Mouse (Mus musculus) embryonic facial prominence, embryonic 12.5 days (tissue): ENCODE results near the gene Slc35c1. TPM values are rescaled to one million over a fixed set of nuclear protein-coding genes. Genes with fewer than 3 reads are reported as not detected.

Experiments
- ATAC-seq: fragments of 200-750 bp; cut with Nextera tagmentation; 2 replicates; pipeline ENCODE4 v1.8.0; 2017; ENCODE audit not compliant: insufficient number of reproducible peaks, insufficient read depth, low FRiP score, low TSS enrichment
- H3K27ac ChIP-seq: fragments of 300-500 bp; sonication (generic); 2 replicates; pipeline ENCODE4 v1.5.1; 2016; ENCODE audit warnings: mild to moderate bottlenecking
- H3K27me3 ChIP-seq: fragments of 300-500 bp; sonication (generic); 2 replicates; pipeline ENCODE4 v1.6.1; 2016; ENCODE audit warnings: mild to moderate bottlenecking, moderate library complexity
- H3K36me3 ChIP-seq: fragments of 300-500 bp; sonication (generic); 2 replicates; pipeline ENCODE4 v1.6.1; 2016; ENCODE audit warnings: mild to moderate bottlenecking
- H3K4me1 ChIP-seq: fragments of 300-500 bp; sonication (generic); 2 replicates; pipeline ENCODE4 v1.6.1; 2016
- H3K4me2 ChIP-seq: fragments of 300-500 bp; sonication (generic); replicated peaks from 2 replicates; pipeline ENCODE4 v1.6.1; 2016; ENCODE audit warnings: mild to moderate bottlenecking, moderate library complexity
- H3K4me3 ChIP-seq: fragments of 300-500 bp; sonication (generic); 2 replicates; pipeline ENCODE4 v1.5.1; 2016; ENCODE audit warnings: mild to moderate bottlenecking
- H3K9ac ChIP-seq: fragments of 300-500 bp; sonication (generic); 2 replicates; pipeline ENCODE4 v1.6.1; 2016; ENCODE audit warnings: mild to moderate bottlenecking, moderate library complexity
- H3K9me3 ChIP-seq: fragments of 300-500 bp; sonication (generic); 2 replicates; pipeline ENCODE4 v1.6.1; 2016; ENCODE audit warnings: mild to moderate bottlenecking, moderate library complexity
- WGBS: fragments of 180-500 bp; shearing (Covaris S2); methylation state at CpG from one replicate; pipeline ENCODE4 v1.1.7; 2016; 5-methylcytosine and 5-hydroxymethylcytosine counted together
- polyA plus RNA-seq: library from polyadenylated mRNA; unstranded; fragments of >200 nt; fragmentation: Nextera tagmentation; extraction: Ambion mirVana; gene quantifications from 2 replicates; pipeline ENCODE4 v1.2.1, GENCODE M21; 2016

Slc35c1 gene
- polyA plus RNA-seq, 1 experiment from 2014 or later: 10.2 TPM

DNA sequence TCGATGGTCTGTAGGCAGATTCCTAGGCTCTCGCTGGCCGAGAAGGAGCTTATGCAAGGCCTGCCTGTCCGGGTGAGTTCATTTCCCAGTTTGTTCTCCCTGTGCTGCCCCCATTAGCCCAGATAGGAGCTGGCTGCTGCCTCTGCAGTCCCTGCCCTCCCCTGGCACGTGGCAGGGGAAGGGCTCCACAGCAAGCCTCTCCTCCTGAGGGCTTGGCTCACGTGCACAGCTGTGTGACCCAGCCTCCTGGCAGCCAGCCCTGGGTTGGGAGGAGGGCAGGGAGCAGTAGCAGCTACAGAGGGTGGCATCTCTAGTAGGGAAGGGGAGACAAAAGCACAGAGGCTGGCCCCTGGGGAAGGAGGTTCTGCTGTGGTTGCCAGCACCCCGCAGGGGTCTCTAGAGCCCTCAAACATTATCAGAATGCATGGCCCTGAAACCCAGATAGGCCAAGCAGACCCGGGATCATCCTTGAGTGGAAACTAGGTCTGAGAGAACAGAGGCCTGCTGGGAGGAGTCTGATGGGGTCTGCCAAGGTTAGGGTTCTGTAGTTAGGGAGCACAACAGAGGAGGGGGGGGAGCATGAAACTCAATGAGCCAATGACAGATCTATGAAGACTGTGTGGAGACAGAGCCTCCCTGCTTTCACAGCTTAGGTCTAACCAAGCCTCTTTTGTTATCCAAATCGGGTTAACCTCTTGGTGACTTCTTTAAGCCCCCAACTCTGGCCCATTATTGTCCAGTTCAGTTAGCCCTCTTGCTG lies 36.5 kb downstream of the Slc35c1 start:
- Histone ChIP-seq H3K4me3 (no peak overlapping the region), H3K9ac (no peak overlapping the region), H3K27ac (peak overlapping the region; percentile 80; the same call in 1 of the 2 replicates), H3K36me3 (peaks cover 52% of the 10 kb centered on the region), H3K9me3 (no peaks in the 10 kb centered on the region), H3K27me3 (no peaks in the 10 kb centered on the region), H3K4me1 (peaks cover 18% of the 10 kb centered on the region), H3K4me2 (no peak overlapping the region)
- ATAC-seq: no peak
- WGBS: 88% methylated on average over 9 of the region's 9 CpGs

GRCm38 (mm10) chr2:92423156-92423555 lies 37.2 kb downstream of the Slc35c1 start:
- Histone ChIP-seq H3K27me3 (no peaks in the 10 kb centered on the region), H3K9ac (no peak overlapping the region), H3K9me3 (no peaks in the 10 kb centered on the region), H3K4me3 (no peak overlapping the region), H3K4me2 (no peak overlapping the region), H3K4me1 (peaks cover 16% of the 10 kb centered on the region), H3K27ac (no peak overlapping the region), H3K36me3 (peaks cover 59% of the 10 kb centered on the region)
- WGBS: 91% methylated on average over 9 of the region's 9 CpGs
- ATAC-seq: no peak

DNA sequence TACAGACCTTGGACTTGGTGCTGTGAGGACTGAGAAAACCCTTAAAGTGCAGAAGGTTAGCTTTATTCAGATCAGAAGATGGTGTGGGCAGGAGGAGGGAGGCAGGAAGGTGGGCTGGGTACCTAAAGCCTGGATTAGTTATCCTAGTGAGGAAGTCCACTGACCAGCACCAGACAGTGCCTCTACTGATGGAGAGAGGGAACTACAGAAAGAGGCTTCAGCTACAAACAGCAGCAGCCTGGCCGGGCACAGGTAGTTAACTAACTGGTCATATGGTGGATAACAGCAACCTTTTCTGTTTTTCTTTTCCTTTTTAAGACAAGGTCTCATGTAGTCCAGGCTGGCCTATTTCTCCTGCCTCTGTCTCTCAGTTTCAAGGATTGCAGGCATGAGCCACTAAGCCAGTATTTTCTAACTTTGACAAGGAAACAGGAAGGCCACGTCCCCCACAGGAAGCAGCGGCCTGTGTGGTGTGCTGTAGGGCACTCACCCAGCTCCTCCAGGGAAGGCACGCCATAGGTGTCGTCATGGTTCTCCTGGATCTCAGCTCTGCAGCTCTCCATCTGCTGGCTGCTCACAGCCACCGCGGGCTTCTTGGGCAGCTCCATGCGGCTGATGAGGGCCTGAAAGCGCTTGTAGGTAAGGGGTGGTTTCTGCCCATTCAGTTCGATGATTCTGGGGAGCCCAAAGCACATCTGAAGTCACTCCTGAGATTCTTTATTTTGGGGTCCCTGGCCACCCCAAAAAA lies 37.8 kb downstream of the Slc35c1 start:
- no peak overlapping the region for H3K9ac ChIP-seq
- WGBS: 75% methylated on average over 10 of the region's 10 CpGs
- peaks cover 64% of the 10 kb centered on the region for H3K36me3 ChIP-seq
- no peak overlapping the region for H3K4me3 ChIP-seq
- H3K27me3 ChIP-seq: no peaks in the 10 kb centered on the region
- H3K4me1 ChIP-seq: peaks cover 10% of the 10 kb centered on the region
- ATAC-seq: no peak
- no peak overlapping the region for H3K4me2 ChIP-seq
- H3K9me3 ChIP-seq: no peaks in the 10 kb centered on the region
- H3K27ac ChIP-seq: no peak overlapping the region

- Histone ChIP-seq H3K9ac (no peak overlapping the region), H3K36me3 (peaks cover 68% of the 10 kb centered on the region), H3K27ac (no peak overlapping the region), H3K4me1 (peaks cover 9% of the 10 kb centered on the region), H3K27me3 (no peaks in the 10 kb centered on the region), H3K4me2 (no peak overlapping the region), H3K9me3 (no peaks in the 10 kb centered on the region), H3K4me3 (no peak overlapping the region)
- 85% methylated on average over 7 of the region's 7 CpGs for WGBS
- ATAC-seq: no peak
These were observed 38.5 kb downstream of the Slc35c1 start for GRCm38 (mm10) chr2:92421723-92422387.

GRCm38 (mm10) chr2:92411705-92412104 lies 48.6 kb downstream of the Slc35c1 start:
- no peaks in the 10 kb centered on the region for H3K4me1 ChIP-seq
- 94% methylated on average over 10 of the region's 10 CpGs for WGBS
- H3K9me3 ChIP-seq: no peaks in the 10 kb centered on the region
- no peak overlapping the region for H3K27ac ChIP-seq
- ATAC-seq: no peak
- H3K27me3 ChIP-seq: no peaks in the 10 kb centered on the region
- H3K36me3 ChIP-seq: peaks cover 93% of the 10 kb centered on the region
- no peak overlapping the region for H3K9ac ChIP-seq
- H3K4me3 ChIP-seq: no peak overlapping the region
- H3K4me2 ChIP-seq: no peak overlapping the region

DNA sequence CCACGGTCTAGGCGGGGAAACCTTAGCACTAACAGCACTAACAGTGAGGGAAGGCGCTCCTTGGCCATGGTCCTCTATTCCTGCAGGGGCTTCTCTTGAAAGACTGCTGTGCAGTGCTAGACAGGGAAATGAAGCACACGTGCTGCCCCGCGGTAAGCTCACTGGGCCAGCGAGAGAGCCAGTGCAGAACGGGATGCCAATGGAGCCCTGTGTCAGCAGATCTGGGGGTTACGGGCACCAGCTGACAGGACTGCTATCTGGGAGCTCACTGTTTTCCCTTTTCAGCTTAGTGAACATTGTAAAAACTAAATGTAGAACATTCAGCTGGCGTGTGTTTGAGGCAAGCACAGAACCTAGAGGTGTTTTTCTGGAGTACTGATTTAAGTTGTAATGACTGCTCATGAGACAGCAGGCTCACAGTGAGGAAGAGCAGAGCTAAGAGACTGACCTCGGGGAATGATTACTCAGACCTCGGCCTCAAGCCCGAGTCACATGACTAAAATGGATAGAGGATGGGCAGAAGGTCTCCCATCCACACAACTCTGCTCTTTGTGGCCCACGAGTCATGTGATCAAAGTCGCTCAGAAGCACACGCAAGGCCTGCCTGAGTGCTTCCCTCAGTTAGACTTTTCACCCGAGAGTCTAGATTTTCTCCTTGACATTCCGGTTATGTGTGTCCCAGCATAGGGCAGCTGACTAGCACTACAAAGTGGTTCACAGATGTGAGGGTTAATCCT lies 51.9 kb downstream of the Slc35c1 start:
- WGBS: 90% methylated on average over 18 of the region's 18 CpGs
- H3K4me1 ChIP-seq: no peaks in the 10 kb centered on the region

GRCm38 (mm10) chr2:92405687-92406086 lies 54.7 kb downstream of the Slc35c1 start:
- Histone ChIP-seq H3K4me3 (no peak overlapping the region), H3K36me3 (peaks cover 69% of the 10 kb centered on the region), H3K4me1 (peaks cover 5% of the 10 kb centered on the region; the same call in 1 of the 2 replicates), H3K9ac (no peak overlapping the region), H3K9me3 (no peaks in the 10 kb centered on the region), H3K27ac (no peak overlapping the region), H3K27me3 (0 out of 2 replicates have a peak, but pooled peaks cover 3% of the 10 kb centered on the region), H3K4me2 (no peak overlapping the region)
- WGBS: 94% methylated on average over 7 of the region's 7 CpGs
- no peak for ATAC-seq

More for the DNA sequence above, 51.9 kb downstream of the Slc35c1 start:
- Histone ChIP-seq H3K4me3 (no peak overlapping the region), H3K9me3 (no peaks in the 10 kb centered on the region), H3K9ac (no peak overlapping the region), H3K27ac (no peak overlapping the region), H3K36me3 (peaks cover 91% of the 10 kb centered on the region), H3K27me3 (no peaks in the 10 kb centered on the region), H3K4me2 (no peak overlapping the region)
- no peak for ATAC-seq

- H3K9me3 ChIP-seq: no peaks in the 10 kb centered on the region
- peaks cover 6% of the 10 kb centered on the region; the same call in 1 of the 2 replicates for H3K4me1 ChIP-seq
- no peak overlapping the region for H3K4me2 ChIP-seq
- H3K27ac ChIP-seq: no peak overlapping the region
- H3K27me3 ChIP-seq: peaks cover 9% of the 10 kb centered on the region; the same call in 1 of the 2 replicates
- 77% methylated on average over 6 of the region's 6 CpGs for WGBS
- H3K4me3 ChIP-seq: no peak overlapping the region
- ATAC-seq: no peak
- peaks cover 60% of the 10 kb centered on the region for H3K36me3 ChIP-seq
- H3K9ac ChIP-seq: no peak overlapping the region
These were observed 55.6 kb downstream of the Slc35c1 start for GRCm38 (mm10) chr2:92404737-92405136.

DNA sequence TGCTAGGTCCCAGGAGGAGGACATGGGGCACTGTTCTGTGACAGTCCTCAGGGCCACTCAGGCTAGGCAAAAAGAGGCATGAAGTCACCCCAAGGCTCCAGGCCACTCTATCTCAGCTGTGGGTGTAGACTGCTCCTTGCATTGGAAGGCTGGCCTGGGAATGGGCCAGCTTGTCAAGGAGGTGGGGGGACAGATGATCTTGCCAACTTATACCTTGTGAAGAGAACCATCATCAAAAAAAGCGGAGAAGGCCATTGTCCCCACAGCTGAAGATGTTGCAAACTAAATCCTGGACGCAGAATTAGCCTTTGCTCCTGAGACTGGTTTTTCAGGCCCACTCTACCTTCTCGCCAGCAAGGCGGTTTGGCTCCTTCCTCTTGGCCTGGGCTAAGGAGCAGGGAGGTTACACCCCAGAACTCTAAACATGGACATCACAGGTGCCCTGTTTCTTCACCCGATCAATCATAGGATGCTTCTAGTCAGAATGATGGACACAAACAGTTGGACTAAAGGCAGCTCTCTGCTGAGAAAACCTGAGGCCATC lies 56.5 kb downstream of the Slc35c1 start:
- Histone ChIP-seq H3K9me3 (no peaks in the 10 kb centered on the region), H3K4me3 (no peak overlapping the region), H3K27ac (no peak overlapping the region), H3K4me2 (no peak overlapping the region), H3K4me1 (peaks cover 6% of the 10 kb centered on the region; the same call in 1 of the 2 replicates), H3K36me3 (peaks cover 51% of the 10 kb centered on the region), H3K9ac (no peak overlapping the region), H3K27me3 (peaks cover 9% of the 10 kb centered on the region; the same call in 1 of the 2 replicates)
- 87% methylated on average over 5 of the region's 5 CpGs for WGBS
- ATAC-seq: no peak
